Mouse (Mus musculus) heart, postnatal 36 days (tissue): ENCODE results near the gene Vwa5b2. TPM values are rescaled to one million over a fixed set of nuclear protein-coding genes. Genes with fewer than 3 reads are reported as not detected.

Source experiments
- DNase-seq, 2 experiments: peaks; one replicate each; pipeline ENCODE4 v3.0.0; 2021 to 2022
- intact Hi-C: fragments of 180-260 bp; cut with DNase I; formaldehyde crosslinking; loops from one replicate; pipeline ENCODE4 v1.15.1; 2025
- total RNA-seq, 2 experiments: library from RNA; stranded (reverse); gene quantifications; 2 replicates each; pipeline ENCODE4 v1.2.3; 2021

Gene Vwa5b2
- total RNA-seq: under 1 TPM in 1 of 2 experiments, not detected in 1; 0.05 TPM

DNA sequence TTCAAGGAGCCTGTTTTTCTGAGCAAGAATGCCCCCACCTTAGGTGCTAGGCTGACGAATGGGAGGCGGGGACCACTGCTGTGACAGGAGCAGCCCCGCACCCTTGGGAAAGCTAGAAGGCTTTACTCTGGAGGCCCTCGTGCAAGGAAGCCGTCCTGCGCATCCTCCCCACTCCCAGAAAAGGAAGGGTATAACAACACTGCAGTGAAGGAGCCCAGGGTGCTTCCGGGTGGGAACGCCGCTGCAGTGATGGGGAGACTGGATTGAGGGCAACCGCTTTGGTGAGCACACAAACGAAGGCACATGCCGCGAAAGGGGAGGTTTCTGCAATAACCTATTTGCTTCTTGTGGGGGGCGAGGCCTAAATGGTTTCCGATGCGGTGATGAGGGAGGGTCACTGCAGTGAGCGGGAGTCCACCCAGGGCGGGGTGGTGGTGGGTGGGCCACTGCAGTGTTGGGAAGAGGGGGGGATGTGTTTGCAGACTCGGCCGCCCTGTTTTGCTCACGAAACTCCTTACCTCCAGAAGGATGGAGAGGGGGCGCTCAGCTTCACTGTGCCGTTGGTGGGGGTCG, at the start of gene Vwa5b2:
Vwa5b2 (plus strand) TSS at position 106 of the 573 bp plus-strand sequence.
- DNase-seq: no peak
- intact Hi-C loops: no loop called here

DNA sequence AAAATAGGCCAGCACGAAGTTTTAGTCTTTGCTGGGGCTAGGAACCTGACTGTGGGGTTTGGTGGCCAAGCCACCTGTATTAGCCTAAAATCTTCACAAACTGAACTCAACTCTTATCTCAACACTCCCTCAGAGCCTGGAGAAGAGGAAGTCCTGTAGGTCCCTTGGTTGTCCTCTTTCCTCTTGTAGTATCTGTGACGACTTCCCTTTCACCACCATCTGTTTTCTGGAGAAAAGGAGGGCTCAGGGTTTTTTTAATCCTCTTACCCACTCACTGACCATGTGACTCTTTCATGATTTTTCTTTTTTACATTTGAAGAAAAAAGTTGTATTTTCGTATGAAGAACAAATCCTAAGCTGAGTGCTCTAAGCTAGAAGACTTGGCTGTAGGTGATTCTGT, 49.6 kb upstream of the Vwa5b2 start:
- DNase-seq: no peak
- intact Hi-C loops: loop anchor here (1.0 to 5.0 kb wide), 3 partner anchors 8 to 133 kb away; partner anchors contain the start of gene Psmd2

GRCm38 (mm10) chr16:20540438-20540837, 48.8 kb upstream of the Vwa5b2 start:
- intact Hi-C loops: no loop called here
- DNase-seq: no peak

DNA sequence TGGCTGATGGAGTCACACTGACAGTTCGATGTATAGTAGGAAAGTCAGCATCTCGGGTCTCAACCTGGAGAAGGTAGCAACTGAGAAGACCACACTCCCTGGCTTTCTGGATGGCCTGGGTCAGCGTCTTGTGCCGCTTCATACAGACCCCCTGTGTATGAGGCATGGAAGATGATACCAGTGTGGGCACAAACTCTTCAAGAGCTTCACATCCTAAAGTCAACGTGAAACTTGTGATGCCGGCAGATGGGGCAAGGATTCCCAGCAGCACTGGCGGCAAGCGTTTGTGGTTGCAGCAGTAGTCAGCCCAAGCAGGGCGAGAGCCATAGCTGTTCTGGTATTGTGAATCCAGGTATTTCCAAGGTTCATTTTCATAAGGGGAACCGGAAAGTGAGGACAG, 43.6 kb upstream of the Vwa5b2 start:
- DNase-seq: no peak
- intact Hi-C loops: loop anchor here (5.0 kb wide), 2 partner anchors 48 to 118 kb away; partner anchors contain the start of genes Abcc5 and Eif2b5

DNA sequence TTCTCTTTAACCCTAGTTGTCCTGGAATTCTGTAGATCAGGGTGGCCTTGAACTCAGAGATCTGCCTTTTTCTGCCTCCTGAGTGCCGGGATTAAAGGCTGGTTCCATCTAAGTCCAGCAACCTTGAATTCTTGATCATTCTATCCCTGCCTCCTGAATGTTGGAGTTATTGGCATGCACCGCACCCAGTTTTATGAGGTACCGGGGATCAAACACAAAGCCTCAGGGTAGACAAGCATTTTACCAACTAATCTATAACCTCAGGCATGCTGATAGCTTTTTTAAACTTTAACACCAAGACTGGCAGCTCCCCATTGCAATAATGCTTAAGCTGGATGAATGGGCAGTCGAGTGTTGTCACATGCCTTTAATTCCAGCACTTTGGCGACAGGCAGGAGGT, 41.8 kb upstream of the Vwa5b2 start:
- intact Hi-C loops: loop anchor here (1.0 to 5.0 kb wide), 3 partner anchors 8 to 120 kb away; partner anchors contain the start of genes Abcc5 and Eif2b5
- no peak for DNase-seq

- peak; percentile 95 for DNase-seq
- intact Hi-C loops: loop anchor here (2.0 to 5.0 kb wide), 4 partner anchors 30 to 121 kb away; partner anchors contain the start of genes Abcc5, Alg3, Eef1akmt4 and Eif2b5
Observed at GRCm38 (mm10) chr16:20548096-20548948, 40.9 kb upstream of the Vwa5b2 start, which contains the start of gene Abcf3. Gene Abcf3, plus strand, starts transcription at chr16:20548577.

DNA sequence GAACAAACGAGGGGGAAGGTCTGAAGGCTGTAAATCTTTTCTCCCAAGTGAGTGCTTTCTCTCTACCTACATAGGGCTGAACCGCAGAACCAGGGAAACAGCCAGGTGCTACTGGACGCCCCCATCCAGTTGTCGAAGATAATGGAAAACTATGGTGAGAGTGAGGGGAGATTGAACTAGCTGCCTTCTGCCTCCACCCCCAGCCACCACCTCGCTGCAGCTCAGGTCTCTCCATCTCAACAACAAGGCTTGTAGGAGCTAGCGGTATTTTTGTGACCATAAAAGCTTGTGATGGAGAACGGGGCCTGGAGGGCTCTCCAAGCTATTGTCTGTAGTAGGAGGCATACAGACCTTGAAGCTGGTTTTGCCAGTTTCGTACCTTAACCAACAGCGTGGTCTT, 40.1 kb upstream of the Vwa5b2 start:
- intact Hi-C loops: loop anchor here (2.0 to 5.0 kb wide), 4 partner anchors 30 to 122 kb away; partner anchors contain the start of genes Abcc5, Alg3, Eef1akmt4 and Eif2b5
- DNase-seq: no peak

GRCm38 (mm10) chr16:20551691-20552090, 37.6 kb upstream of the Vwa5b2 start:
- no peak for DNase-seq
- intact Hi-C loops: no loop called here

GRCm38 (mm10) chr16:20552594-20552993, 36.7 kb upstream of the Vwa5b2 start:
- DNase-seq: no peak
- intact Hi-C loops: no loop called here

DNA sequence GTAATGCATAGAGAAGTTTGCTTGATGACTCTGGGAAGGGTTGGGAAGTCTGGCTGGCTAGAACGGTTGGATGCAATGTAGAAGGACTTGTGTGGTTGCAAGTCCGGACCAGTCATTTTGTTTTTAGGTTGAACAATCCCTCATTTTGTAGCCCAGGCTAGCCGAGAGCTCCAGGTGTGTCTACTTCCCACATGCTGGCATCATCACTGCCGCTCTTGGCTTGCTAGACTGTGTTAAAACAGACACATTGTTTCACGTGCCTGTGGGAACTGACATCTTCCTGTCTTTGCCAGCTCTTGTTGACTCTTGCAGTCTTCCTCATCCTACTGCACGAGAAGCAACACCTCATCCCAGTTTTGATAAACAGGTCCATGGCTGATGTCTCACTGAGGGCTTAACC, 34.3 kb upstream of the Vwa5b2 start:
- intact Hi-C loops: no loop called here
- no peak for DNase-seq

- intact Hi-C loops: no loop called here
- no peak for DNase-seq
Observed at GRCm38 (mm10) chr16:20557381-20557780, 31.9 kb upstream of the Vwa5b2 start.

DNA sequence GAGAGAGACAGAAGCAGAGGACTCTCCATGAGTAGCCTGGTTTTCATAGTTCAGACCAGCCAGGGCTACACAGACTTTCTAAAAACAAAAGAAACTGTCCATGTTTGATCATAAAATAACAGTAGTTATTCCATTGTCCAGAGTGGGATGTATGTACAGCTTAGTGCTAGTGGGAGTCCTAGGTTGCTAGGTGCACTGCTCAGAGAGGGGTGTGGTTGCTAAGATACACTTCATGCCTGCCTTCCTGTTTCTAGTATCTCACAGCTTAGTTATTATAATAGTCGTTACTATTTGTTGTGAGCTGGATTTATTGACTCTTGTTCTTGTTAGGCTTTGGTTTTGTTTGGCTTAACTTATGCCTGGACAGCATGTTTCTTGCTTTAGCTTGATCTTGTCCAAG, 24.2 kb upstream of the Vwa5b2 start:
- no peak for DNase-seq
- intact Hi-C loops: no loop called here

DNA sequence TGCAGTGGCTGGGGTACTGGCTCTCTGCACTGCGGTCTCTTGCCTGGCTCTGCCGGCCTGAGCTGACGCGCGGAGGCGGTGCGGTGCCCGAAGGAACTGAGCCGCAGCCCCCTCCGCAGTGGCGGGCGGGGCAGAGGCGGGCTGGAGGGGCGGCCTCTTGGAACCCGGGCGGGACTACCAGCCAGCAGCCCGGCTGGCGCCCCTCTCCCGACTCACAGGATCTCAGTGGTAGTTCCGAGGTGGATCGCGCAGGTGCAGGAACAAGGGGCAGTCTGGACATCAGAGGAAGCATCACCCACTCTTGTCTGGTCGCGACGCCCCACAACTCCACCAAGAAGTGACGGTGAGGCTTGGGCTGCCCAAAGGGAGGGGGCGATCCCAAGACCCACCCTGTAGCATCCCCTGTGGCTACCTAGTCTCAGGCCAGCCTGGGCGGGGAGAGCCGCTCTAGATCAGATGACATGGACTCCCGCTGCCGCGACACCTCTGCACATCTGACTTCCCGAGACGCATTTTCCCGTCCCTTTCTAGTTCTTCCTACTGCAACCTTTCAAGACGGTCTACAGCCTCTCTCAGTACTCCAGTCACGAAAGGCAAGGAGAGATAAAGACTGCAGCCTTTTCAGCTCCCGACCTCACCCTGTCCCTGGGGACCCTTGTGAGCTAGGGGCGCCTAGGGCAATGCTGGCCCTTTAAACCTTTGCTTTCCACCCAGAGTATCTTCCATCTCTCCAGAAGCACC, 838 bp downstream of the Vwa5b2 start:
- intact Hi-C loops: no loop called here
- DNase-seq: no peak

DNA sequence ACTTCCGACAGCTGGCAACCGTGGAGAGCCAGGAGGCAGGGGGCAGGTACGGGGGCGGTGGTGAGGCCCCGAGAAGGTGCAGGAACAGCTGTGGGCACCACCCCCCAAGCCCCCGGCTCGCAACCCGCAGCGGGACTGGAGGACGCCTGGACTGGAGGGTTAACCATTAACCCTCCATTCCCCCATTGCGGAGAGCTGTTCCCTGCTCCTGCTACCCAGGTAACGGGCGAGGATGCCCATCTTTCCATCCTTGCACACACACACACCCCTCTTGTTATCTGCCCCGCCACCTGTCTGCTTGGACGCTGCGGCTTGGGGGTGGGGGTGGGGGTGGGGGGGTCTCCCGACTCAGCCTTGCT, 1.4 kb downstream of the Vwa5b2 start:
- intact Hi-C loops: no loop called here
- no peak for DNase-seq

- DNase-seq: no peak
- intact Hi-C loops: no loop called here
Observed at GRCm38 (mm10) chr16:20591076-20591705, 1.9 kb downstream of the Vwa5b2 start.

GRCm38 (mm10) chr16:20595060-20595673, 5.9 kb downstream of the Vwa5b2 start:
- intact Hi-C loops: no loop called here
- no peak for DNase-seq

DNA sequence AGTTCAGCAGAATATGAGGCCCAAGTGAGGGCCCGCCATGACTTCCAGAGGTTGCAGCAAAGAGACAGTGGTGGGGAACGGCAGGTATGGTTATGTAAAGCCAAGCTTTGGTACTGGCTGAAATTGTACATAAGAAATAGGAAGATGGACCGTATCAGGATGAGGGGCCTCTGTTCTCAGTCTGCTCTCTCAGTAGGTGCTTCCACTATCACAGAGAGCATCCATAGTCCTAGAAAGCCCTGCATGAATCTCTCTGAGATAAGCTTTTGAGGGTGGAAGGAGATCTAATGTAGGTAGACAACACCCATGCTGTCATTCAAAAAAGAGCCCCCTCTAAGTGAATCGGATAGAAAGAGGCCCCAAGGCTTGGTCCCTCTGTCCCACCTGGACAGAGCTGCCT, 6.5 kb downstream of the Vwa5b2 start:
- intact Hi-C loops: no loop called here
- DNase-seq: no peak

- DNase-seq: no peak
- intact Hi-C loops: no loop called here
Observed at GRCm38 (mm10) chr16:20596687-20597441, 7.6 kb downstream of the Vwa5b2 start.

DNA sequence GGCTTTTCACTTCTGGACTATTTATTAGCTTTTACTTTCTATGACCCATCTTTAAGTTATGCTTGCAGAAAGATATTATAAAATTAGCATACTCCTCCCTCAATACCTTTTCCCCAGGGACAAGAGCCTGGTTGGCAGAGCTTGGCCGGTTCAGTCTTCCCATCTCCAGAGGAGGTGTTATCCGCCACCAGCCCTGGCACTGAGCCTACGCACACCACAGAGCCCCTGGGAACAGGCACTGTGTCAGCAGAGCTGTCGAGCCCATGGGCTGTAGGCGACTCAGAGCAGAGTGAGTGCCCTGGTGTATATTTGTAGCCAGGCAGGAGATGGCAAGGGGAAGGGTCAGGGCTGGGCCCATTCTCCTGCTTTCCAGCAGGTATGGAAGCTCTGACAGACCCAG, 11.2 kb downstream of the Vwa5b2 start:
- DNase-seq: no peak
- intact Hi-C loops: no loop called here
